Mouse (Mus musculus) lung, postnatal 4 days (tissue): Measurements from ENCODE around the gene Ugt1a6b.

ENCODE experiments used
- DNase-seq, 2 experiments: peaks; one replicate each; pipeline ENCODE4 v3.0.0; 2021

Ugt1a6b gene

DNA sequence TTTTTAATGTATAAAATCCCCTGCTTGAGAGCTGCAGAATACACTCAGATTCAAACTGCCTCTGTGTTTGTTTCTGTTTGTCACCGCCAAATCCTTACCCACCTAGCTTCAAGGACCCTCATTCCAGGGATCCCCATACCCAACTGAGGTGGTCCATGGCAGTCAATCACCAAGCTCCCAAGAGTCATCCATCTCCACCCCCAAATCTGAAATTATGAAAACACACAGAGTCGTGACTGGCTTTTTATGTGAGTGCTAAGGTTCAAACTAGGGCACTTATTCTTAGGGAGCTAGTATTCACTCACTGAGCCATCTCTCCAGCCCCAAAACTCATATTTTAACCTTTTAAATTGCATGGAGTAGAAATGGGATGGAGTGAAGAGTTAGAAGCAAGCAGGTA lies 122.2 kb downstream of the Ugt1a6b start:
- DNase-seq: peak in 1 of 2 experiments; percentile 5

DNA sequence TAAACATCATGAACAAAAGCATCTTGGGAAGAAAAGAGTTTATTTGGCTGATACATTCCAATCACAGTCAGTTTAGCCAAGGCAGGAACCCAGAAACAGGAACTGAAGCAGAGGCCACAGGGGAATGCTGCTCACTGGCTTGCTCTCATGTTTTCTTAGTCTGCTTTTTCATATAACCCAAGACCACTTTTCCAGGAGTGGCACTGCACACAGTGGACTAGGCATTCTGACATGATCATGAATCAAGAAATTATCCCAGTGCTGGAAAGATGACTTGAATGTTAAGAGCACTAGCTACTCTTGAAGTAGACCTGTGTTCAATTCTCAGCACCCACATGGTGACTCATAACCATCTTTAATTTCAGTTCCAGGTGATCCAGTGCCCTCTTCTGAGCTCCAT lies 122.7 kb downstream of the Ugt1a6b start:
- DNase-seq: peak in 1 of 2 experiments; percentile 13

DNA sequence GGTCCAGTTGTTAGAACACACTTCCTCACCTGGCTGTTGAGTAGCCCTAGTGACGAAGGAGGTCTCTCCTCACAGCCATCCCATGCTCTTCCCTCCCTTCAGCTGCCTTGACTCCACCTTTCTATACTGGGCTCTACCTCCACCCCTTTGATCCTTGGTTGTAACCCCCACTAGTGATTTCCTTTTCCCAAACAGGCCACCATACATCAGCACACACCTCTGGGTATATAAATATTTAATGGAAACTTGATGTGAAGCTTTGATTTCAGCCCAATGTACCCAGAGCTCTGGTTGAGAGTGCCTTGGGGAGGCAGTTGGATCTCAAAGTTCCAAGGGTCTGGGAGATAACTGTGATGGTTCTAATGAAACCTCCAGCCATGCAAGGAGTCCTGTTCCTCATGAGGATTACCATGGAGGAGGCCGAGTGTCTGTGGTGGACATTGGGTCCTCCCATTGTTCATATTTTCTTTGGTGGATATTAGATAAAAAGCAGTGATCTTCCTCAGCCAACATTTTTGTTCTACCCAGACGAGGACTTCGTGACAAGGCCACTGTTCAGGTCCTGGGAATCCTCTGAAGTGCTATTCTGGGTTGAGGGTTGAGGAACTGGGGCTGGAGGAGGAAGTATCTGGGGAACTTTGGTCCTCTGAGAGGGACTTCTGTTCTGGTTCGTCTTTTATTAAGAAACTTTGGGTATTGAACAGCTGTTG lies 123.8 kb downstream of the Ugt1a6b start, which contains the start of gene Mroh2a:
Mroh2a (plus strand) TSS at position 317 of the 710 bp plus-strand sequence.
- DNase-seq: peak; percentile 15 to 23

DNA sequence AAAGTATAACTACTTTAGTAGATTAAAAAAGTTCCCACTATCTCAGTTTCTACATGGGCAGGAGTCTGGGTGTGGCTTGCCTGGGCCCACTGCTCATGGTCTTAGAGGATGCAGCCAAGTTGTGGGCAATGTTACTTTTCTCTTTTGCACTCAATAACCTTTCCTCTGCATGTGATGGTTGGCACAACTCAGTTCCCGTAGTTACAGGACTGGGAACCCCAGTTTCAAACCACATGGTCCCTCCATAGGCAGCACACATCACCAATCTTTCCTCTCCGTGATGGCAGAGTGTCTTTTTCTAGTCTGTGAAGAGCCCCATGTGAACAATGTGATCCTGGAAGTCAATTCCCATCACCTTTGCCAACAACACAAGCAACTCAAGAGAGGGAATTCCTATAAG lies 124.4 kb downstream of the Ugt1a6b start:
- DNase-seq: peak in 1 of 2 experiments; percentile 16

DNA sequence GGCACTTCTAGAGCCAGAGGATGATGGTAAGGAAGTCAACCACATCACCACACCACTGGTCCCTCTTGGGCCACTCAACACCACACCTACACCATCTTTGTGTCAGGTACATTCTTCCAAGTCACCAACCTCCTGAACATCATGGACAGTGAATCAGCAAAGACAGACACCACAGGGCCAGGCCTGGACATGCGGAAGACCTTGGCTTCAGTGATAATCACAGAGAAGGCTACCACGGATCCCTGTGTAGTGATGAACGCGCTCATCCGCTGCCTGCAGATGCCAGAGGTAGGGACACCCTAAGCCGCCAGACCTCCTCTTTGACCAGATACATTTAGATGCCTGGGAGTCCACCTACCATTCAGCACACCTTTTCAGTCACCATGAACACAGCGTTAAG lies 125.1 kb downstream of the Ugt1a6b start:
- DNase-seq: peak; percentile 20 to 41

DNA sequence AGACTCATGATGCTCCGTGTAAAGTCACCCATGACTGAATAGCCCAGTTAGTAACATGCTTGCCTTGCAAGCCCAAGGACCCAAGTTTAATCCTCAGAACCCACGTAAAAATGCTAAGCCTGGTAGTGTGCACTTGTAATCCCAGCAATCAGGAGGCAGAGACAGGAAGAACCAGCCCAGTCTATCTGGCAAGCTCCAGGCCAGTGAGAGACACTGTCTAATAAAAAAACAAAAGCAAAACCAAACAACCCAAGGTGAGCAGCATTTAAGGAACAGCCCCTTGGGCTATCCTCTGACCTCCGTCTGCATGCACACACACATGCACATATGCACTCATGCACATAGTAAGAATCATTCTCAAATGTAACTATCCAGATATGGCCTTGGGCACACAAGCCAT lies 126.5 kb downstream of the Ugt1a6b start:
- DNase-seq: no peak

DNA sequence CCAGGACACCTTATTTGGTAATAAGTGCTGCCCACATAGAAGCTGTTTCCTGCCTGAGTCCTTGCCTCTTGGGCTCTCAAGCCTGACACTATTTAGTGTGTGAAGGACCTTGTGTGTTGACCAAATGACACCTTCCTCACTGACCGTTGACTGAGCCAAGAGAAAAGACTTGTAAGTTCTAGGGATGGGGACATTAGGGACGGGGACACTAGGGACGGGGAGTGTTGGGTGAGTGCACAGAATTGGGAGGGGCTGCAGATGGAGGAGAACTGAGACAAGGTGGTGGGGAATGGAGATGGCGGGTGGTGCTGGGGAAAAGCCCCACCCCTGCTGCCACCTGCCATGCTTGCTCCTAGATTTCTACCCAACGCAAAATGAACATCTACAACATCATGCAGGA lies 126.9 kb downstream of the Ugt1a6b start:
- peak in 1 of 2 experiments; percentile 37 for DNase-seq

DNA sequence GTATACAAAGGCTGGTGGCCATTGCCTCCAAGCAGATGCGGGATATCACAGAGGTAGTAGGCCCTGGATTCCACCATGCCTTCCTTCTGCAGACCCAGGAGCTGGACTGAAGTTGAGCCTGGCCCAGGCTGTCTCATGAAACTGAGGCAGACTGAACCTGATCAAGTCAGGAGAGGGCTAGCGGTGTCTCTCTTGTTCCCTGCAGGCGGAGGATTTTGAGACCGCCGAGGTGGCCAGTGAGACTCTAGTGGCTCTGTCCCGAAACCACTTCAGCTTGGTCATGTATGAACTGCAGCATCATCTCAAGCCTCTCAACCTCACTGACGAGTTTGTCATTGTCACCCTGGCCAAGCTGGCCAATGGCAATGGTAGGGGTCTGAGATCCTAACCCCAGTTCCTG lies 127.4 kb downstream of the Ugt1a6b start:
- DNase-seq: no peak

DNA sequence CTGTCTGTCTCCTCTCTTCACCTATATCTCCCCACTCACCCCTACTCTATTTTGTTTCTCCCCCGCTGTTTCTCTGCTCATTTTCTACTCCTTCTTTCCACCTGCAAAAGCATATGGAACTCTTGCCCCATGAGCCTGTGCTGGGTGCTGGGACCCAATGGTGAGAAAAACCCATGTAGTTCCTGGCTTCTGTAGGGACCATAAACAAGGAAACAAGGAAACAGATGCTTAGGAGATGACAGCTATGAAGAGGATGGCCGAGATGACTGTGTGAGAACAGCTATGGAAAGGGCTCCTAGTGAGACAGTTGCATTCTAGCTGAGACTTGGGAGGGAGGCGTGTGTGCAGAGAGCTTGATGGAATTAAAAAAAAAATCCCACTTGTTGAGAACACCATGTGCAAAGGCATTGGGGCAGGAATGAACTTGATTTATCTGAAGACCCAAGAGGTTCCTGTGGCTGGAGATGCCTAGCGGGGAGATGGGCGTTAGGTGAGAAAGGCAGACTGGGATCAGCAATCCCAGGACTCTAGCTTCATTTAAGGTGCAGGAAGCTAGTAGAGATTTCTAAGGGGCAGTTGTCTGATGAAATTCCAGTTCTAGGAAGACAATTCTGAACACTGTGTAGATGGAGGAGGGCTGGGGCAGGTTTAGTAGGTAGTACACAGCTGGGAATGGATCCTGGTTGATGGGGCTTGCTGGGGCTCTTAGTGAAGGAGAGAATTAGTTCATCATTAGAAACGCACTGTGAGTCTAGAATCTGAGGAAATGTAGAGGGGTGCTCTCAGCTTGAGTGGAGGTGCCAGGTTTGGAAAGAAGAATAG lies 128.1 kb downstream of the Ugt1a6b start:
- DNase-seq: peak in 1 of 2 experiments; percentile 20

DNA sequence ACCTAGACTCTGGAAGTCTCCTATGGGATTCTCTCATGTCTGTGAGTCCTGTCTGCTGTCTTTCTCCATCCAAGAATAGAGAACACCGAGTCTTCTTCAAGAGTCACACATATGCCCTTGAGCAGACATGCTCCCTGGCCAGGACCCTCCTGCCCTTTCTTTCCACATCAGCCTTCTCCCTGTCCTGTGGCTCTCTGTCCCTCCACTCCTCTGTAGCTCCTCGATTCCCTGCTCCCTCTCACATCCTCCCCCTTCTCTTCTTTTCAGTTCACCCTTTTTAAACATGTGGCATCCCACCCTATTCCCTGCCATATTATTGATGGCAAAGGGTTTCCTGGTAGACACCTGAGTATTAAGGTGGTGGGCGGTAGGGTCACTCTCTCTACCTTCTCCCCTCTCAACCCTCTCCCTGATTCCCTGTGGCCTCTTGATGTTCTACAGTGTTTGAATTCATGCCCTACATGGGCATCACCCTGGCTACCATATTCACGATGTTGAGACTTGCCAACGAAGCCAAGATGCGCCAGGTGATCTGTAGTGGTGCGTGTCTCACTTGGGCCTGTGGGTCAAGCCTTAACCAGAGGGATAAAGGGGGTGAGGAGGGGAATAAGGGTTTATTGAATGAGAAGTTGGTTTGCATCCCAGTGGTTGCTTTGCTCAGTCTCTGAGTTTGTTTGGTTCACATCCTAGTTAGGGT lies 128.9 kb downstream of the Ugt1a6b start:
- peak in 1 of 2 experiments; percentile 27 for DNase-seq

DNA sequence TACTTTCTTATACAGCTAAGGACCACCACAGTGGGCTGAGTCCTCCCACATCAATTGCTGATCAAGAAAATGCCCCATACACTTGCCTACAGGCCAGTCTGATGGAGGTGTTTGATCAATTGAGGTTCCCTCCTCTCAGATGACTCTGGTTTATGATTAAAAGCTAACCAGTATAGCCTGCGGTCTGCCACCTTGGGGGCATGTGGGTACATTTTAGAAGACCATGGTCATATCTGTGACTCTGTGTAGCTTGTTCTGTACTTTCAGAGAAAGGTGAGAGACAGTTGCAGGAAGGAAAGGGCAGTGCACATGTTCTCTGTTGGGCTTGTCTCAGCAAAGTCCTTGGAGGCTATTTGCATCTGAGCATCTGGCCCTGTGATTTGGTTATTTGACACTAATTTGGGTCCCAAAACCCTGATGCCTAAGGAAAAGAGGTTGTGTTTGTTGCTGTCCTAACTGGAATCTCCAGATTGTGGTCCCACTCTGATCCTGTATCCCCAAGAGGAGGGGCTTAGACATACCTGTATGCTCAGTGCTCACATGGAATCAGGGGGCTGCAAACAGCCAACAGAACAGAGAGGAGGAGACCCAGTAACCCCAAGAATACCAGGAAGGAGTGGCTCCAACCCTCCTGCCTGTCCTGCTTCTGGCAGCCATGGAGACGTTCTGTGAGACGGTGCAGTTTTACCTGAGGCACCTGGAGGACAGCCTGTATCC lies 129.8 kb downstream of the Ugt1a6b start:
- peak in 1 of 2 experiments; percentile 25 for DNase-seq

DNA sequence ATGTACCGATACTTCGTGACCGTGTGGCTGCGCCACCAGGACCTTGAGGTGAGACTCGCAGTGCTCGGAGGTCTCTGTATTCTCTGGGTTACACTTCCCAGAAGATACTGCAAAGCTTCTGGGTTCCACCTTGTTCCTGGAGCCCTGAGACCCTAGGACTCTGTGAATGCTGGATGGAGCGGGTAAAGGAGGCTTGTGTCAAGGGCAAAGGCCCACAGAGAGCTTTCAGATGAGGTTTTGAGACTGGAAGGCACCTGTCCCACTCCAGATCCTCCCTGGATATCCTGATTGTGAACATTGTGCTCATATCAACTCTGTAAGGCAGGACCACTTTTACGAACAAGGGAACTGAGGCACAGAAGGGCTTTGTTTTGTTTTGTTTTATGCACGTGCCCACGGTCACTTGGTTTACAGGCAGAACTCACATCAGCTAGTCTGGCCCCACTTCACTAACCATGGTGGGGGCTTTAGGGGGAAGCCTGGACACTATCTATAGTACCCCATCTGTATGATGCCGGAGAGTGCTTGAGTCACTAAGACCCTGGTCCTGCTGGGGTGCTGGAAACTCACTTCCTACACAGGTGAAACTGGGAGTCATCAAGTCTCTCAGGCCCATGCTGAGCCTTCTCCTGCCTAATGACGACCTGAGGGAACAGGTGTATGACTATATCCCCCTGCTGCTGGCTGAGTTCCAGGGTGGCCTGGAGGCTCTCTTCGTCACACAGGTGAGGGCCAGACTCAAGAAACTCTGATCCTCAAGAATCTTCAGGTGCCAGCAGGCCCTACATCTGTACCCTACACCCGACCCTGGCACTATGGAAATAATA lies 130.6 kb downstream of the Ugt1a6b start:
- DNase-seq: peak in 1 of 2 experiments; percentile 47

DNA sequence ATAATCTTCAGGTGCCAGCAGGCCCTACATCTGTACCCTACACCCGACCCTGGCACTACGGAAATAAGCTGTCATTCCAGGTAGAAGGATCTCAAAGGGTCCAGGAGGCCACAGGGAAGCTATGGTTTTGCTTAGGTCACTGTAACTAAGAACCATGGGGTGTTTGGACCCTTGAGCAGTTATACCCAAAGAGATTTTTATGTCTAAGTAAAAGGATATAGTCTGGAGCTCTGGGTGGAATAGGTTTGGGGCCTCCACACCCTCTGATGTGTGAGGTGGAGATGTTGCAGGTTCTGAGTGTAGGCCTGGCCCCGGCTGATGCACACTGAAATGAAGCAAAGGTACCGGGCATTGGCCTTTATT lies 131.2 kb downstream of the Ugt1a6b start:
- peak in 1 of 2 experiments; percentile 20 for DNase-seq

DNA sequence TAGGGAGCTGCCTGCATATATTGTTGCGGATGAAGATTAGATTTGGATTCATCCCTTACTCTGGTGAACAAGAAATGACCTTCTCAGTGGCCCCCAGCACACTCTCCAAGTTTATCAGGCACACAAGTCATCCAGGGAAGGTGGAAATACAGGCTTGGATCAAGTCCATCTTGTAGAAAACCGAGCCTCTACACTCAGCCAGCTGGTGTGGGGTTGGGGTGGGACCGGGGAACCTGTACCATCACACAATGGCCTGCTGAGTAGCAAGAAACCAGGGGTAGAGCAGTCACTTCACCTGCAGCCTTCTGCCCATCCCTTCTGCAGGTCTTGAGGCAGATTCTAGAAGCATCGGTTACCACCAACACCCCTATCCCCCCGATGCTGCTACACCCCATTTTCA lies 131.6 kb downstream of the Ugt1a6b start:
- peak in 1 of 2 experiments; percentile 38 for DNase-seq

DNA sequence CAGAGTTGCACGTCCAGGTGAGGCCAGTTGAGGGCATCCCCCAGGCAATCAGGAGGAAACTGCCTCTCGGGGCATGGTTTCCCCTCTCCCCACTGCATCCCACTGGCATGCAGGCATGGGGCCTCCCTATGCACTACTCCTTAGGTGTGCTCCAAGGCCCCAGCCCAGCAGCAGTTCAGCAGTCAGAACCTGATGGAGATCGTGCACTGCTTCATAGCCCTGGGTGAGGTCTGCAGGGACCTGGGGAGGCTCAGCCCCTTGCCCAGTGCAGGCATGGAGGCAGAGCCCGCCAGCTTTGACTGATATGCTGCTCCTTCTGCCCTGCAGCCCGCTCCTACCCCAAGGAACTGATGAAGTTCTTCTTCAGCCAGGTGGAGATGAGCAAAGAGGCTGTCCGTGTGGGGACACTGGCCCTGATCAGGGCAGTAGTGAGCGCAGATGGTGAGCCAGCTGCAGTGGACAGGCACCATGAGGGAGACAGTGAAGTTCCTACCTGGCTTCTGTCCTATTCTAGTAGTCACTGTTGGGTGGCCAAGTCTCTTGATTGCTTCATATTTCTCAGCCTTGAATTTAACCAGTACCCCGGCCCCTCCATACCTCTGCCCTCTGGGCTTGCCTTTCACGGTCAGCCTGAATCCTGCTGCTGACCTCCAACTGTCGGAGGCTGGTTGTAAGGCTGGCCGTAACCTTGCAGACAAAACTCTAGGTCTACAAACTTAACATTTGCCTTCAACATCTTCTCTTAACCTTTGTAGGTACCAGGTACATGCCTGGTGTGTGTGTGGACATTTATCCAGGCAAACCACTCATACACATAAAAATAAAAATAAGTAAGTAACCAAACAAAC lies 132.2 kb downstream of the Ugt1a6b start:
- peak in 1 of 2 experiments; percentile 50 for DNase-seq

DNA sequence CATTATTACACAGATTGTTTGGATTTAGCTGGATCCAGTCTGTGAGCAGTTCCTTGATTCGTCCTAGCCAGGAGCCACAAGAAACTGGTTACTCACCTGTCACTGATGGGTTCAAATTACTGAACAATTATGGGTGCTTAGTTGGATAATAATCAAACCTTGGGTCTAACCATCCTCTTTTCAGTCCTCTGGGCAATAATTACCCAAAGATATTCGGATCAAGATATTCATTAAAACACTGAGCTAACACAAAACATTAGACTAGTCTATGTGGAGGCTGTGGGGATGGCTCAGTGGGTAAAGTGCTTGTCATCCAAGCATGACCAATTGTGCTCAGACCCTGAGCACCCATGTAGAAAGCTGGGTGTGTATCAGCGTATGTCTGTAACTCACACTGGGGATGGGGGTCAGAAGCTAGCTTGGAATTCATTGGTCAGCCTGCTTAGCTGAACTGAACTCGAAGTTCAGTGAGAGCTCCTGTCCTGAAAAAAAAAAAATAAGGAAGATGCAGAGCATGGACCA lies 132.9 kb downstream of the Ugt1a6b start:
- DNase-seq: peak in 1 of 2 experiments; percentile 16

DNA sequence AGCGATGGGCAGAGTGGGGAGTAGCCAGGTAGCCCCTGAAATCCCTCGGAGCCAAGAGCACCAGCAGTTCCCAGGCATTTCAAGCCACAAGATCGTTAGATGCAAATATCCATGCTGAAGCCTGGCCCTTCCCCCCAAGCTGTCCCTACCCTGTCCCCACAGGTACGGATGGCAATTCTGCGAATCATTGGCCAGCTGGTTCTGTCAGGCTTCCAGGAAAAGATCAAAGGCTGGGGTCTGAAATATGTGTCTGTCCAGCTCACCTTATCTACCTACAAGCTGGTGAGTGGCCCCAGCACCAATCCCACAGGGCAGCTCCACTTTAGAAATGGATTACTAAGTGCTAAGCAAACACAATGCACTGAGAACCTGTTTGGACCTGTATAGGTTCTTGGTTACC lies 134.3 kb downstream of the Ugt1a6b start:
- DNase-seq: peak in 1 of 2 experiments; percentile 62

DNA sequence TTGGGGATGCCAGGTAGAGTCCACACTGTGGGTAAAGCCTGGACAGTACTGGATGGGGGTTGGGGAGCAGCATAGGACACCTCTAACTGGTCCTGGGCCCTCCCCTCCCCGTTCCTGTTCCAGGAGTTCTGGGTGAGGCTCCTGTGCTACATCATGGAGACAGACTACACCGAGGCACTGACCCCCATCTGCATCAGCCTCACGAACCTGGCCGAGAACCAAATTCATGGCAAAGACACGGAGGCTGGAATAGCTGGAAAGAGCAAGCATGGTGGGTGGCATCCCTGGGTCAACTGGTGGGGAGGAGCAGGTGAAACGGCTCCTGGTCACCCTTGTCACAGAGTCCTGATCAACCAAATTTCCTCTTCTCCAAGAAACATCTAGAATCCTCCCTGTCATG lies 135.7 kb downstream of the Ugt1a6b start:
- peak in 1 of 2 experiments; percentile 51 for DNase-seq

DNA sequence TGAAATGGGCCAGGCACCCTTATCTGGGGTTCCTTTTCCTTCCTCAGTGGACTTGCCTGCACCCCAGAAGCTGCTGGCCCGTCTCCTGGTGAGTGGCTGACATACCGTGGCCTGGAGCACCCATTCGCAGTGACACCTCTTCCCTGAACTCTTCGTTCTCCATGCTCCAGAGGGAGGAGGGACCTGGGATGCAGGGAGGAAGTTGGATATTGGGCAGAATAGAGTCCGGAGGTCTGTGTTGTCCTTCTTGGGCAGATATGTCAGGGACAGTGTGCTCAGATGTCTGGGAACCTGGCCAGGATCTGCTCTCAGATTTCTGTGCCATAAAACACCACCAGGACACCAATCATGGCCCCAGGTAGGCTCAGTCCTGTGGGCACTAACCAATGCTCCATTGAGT lies 137.0 kb downstream of the Ugt1a6b start:
- DNase-seq: peak in 1 of 2 experiments; percentile 25

DNA sequence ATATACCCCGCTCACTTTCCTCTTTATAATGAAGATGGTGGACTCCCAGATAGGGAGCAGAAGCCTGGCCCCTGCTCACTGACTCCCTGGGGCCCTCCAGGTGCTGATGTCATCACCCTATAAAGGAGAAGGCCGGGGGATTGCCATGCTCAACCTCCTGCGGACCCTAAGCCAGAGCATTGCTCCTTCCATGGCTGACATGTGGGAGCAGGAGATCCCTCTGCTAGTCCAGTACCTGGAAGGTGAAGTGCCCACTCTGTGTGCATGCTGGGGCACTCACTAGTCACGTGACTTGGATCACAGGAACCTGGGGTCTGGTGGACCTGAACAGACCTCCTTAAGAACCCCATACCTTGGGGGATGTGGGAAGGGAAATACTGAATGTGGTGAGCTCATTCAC lies 137.5 kb downstream of the Ugt1a6b start:
- peak in 1 of 2 experiments; percentile 43 for DNase-seq
